Mouse (Mus musculus) c-Kit-positive CD71-positive TER-119-positive erythroid progenitor cells, embryonic 14.5 days (primary cell): ENCODE results near the gene Zfp3.

Experiments
- DNase-seq: peaks from one replicate; pipeline ENCODE4 v3.0.0-alpha.2; 2013; ENCODE audit warnings: low spot score

Gene Zfp3

DNA sequence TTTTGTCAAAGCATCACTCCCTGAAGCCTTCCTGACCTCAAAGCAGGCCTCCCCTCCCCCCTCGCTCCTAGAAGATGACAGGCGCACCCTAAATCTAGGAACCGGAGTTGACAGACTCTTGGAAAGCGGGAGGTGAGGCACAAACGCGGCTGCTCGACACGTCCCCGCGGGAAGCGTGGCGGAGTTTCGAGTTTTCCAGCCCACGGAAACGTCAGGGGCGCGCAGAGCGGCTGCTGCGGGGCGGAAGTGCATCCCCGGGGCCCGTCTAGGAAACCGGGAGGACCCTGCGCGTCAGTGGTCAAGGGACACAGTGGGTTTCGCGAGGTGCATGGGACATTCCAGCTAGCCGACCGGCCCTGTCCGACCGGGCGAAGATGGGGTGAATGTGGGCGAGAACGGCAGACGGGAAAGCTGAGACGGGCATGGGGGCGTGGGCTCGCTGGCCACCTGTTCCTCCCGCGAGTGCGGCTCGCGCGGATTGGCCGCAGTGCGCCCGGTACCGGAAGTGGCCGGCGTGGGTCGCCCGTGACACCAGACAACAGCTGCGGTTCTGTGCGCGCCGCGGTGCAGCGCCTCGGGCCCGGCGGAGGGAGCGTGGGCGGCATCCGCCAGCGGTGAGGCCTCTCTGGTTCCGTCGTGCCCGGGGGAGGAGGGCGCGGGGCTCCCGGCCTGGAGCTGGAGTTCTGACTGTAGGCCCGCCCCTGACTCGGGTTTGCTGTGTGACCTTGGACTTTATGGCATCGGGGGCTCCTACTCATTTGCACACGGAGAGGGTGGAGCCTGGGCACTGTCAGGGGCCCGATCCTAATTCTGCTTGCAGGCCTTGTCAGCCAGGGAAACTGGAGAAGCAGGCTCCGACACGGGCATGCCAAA is at the start of gene Zfp3:
Zfp3 (plus strand) TSS at position 274 of the 873 bp plus-strand sequence.
- peak; percentile 54 for DNase-seq

DNA sequence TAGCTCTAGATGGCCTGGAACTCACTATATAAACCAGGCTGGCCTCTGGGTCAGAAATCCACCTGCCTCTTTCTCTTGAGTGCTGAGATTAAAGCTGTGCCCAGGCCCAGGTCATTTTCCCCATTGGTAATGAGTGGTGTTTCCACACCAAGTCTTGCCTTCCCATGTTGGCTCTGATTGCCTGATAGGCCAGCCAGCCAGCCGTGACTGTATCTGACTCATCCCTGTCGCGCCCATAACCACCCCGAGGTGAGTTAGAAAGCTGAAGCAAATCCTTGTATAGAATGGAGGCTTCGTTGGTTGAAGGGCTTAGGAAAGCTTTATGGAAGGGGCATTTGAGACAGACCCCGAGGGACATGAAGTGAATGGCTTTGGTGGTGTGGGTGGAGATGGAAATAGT is 48.2 kb upstream of the Zfp3 start:
- DNase-seq: no peak

DNA sequence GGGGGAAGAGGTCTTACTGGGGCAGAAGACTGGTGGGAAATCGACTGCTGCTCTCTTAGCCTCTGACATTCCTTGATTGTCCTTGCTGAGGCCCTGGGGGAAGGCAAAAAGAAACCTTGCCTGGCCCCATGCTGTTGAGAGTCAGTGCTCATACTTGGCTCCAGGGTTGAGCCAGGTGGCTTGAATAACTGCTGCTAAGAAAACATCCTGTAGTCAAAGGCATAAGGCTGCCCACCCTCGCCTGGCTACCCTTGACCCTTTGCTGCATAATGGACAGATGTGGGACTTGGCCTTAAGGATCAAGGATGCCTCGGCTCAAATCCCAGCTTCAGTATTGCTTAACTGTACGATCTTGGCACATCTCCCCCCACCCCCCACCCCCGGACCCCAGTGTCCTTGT is 45.5 kb upstream of the Zfp3 start:
- no peak for DNase-seq

DNA sequence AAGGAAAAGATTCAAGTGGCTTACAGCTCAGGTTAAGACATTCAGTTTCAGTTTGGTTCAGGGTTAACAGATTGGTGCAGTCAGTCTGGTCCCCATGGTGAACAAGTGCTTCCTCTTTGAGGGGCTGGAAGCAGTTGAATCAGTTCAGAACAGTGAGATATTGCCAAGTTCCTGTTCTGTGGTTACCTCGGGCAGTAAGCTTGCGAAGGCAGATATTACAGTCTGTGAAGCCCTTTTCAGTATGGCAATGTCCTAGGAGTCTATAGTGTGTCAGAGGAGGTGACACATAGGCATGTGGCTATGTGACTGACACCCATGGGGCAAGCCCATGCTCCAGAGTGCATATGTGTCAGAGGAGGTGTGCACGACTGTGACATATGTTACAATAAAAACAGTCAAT is 43.4 kb upstream of the Zfp3 start:
- no peak for DNase-seq

DNA sequence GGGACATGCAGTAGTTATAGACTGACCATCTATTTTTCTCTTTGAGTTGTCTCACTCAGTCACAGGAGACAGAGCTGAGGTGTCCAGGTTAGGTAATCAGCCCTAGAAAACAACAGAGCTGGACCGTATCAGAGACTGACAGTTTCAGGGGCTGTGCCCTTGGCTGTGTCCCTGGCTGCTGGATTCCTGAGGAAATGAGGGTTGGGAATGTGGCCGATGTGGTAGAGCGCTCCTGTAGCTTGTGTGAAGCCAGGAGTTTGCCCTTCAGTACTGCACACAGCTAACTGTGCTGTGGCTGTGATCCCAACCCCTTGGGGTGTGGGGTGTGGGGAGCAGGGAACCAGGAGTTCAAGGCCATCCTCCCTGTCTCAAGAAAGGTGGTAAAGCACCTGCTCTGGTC is 42.9 kb upstream of the Zfp3 start:
- no peak for DNase-seq

DNA sequence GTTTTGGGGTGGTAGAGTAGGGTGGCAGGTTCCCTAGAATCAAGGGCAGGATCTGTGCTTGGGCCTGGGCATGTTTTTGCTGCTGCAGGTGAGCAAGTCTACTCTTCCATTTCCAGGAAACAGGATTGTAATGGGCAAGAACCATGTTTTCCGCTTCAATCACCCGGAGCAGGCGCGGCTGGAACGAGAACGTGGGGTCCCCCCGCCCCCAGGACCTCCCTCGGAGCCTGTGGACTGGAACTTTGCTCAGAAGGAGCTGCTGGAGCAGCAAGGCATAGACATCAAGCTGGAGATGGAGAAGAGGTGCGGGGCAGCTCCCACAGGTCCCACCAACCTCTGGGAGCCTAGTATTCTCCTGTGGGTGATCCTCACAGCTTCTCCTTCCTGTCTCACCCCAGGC is 39.3 kb upstream of the Zfp3 start:
- DNase-seq: no peak

DNA sequence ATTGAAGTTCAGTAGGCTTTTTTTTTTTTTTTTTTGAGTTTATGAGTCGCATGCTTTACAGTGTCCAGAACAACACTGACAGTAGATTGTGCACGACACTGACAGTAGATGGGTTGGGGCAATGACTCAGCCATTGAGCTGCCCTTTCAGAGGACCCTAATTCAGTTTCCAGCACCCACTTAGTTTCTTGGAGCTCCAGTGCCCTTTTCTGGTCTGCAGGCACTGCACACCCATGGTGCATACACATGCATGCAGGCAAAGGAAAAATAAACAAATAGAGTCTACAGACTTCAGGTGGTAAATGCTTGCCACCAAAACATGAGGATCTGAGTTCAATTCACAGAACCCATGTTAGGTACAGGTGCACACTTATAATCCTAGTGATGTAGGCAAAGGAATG is 37.4 kb upstream of the Zfp3 start:
- no peak for DNase-seq

DNA sequence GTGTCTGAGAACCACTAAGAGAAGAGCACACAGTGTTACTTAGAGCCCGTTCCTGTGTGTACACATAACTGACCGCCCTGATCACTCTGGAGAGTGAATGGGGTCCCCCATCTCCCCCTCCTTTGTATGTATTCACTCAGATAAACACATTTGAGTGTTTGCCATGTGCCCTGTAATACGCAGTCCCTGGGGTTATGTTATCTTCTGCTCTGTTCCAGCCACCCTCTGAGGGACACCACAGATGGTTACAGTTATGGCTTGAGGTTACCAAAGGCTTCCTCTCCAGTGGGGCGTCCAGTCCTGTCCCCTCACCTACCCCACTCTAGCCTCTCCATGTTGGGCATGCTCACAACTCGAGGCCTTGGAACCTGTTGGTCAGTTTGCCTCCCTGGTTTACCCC is 36.6 kb upstream of the Zfp3 start:
- no peak for DNase-seq

DNA sequence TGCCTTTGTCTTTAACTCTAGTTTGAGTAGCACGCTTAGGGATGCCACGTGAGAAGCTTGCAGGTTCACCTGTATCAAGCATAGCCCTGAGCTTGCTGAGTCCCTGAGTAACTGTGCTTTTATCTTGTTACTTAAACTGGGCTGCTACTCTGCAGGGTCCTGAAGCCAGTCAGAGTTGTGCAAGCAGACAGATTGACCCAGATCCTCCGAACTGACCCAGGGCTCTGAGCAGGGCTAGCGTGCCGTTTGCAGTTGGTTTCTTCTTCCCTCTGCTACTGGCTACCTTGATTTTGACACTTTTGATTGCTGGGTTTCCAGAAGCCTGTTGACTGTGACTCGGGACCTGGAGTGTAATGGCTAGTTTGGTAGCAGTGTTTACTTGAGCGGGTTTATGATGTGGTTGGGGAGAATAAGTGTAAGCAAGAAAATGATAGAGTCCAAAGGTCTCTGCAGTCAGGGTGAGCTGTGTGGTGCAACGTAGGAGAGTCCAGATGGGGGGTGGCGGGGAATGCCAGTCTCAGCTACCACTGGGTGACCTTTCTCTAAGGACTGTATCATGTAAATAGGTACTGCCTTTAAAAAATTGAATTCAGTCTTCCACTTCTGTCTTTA is 33.5 kb upstream of the Zfp3 start:
- no peak for DNase-seq

DNA sequence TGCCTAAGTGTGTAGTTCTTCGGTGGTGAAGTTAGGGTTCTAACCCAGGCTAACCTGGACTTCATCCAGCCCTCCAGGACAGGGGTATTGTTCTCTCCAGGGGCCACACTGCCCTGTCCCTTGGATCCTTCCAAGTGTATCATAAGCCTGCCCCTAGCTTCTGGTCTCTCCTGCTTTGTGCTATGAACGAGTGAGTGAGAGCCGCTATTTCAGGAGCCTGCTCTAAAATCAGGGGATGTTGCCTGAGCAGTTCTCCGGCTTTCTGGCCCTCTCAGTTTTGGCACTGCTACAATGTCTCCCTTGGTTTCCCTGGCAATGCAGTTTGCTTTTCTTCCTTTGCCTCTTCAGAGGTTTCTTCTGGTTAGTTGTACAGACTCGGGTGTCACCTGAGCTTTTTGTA is 32.8 kb upstream of the Zfp3 start:
- no peak for DNase-seq

DNA sequence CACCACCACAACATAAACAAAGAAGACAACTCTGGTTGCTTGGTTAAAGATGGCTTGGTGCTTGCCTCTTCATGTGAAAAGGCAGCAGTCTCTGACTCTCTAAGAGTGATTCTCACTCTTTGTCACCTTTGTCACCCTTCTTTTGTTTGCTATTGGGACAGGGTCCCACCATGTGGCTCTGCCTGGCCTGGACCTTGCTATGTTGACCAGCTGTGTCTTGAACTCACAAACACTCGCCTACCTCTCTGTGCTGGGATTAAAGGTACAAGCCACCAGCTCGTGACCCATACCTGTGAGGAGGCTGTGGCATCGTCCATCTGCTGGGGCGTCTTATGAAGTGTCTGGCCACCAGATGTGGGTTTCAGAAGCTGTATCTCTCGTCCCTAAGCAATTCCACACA is 30.8 kb upstream of the Zfp3 start:
- no peak for DNase-seq

DNA sequence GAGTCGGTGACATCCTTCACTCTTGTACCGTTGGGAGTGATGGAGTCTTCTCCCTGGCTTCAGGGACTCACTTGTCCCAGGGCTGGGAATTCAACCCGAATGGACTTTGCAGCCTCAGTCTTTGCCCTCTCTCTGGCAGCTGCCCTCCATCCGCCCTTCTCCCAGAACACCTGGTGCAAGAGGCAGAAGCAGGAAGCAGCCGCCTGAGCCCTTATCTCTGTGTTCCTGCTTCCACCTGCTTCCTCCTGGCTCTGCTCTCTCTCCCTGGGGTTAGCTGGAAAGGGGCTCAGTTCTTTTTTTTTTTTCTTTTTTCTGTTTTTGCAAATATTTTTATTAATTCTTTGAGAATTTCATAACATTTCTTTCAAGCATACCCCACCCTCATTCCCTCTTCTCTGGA is 26.3 kb upstream of the Zfp3 start:
- DNase-seq: no peak

DNA sequence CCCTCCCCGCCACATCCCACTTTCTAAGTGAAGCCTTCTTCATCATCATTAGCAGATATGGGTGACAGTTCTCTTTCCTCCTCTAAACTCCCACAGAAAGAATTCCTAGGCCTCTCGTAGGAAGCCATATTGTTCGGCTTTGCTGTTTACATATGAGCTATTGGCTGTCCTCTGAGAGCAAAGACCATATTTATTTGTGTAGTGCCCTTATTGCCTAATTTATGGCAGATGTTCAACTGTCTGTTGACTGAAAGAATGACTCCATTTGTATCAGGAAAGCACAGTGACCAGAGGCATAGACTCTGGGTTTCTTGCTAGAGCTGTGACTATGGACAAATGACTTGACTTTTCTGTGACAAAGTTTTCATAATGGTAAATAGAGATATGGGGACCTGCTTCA is 22.4 kb upstream of the Zfp3 start:
- no peak for DNase-seq

DNA sequence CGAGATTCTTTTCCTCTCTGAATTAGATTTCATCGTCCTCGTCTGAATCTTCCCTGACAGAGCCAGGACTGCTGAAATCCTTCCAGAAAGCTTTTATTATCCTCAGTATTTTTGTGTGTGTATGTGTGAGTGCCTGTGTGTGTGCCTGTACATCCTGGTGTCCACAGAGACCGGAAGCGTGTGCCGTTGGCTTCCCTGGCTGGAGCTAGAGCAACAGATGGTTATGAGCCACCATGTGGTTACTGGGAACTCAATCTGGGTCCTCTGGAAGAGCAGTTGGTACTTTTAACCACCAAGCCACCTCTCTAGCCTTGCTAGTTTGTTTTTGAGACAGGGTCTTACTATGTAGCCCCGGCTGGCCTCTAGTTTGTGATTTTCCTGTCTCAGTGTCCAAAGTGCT is 21.9 kb upstream of the Zfp3 start:
- DNase-seq: no peak

DNA sequence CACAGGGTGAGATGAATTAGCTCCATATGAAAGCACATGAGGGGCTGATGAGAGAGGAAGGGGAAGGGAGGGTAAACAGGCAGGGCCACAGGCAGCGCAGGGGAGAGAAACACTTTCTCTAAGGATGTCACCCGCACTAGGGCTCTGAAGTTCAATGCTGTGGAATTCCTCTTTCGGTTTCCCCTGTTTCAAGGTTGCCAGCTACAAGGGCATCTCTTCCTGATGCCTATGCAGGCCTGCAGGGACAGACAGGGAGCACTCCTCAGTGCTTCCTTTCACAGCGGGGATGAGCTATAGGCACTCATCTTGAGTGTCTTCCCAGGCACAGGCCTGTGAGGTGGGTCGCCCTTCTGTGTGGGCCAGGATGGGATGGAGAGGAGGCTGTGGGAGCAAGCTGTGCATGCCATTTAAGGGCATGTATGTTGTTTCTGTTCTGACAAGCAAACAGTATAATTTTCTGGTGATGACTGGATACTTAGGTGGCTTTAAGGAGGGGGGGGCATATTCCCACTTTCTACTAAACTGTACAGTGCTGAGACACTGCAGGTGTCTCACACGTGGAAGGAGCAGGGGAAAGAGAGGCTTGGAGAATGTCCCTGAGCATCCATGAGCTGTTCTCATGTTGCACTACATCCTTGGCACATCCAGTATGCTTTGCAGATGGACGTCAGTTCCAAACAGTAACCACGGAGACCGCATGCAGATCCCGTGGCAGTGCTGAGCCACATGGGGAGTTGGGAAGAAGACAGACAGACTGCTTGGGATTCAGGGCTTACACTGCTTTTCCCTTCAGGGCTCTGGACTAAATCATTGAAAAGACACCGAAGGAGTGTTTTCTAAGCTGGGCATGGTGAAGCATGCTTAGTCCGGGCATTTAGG is 21.2 kb upstream of the Zfp3 start:
- no peak for DNase-seq

DNA sequence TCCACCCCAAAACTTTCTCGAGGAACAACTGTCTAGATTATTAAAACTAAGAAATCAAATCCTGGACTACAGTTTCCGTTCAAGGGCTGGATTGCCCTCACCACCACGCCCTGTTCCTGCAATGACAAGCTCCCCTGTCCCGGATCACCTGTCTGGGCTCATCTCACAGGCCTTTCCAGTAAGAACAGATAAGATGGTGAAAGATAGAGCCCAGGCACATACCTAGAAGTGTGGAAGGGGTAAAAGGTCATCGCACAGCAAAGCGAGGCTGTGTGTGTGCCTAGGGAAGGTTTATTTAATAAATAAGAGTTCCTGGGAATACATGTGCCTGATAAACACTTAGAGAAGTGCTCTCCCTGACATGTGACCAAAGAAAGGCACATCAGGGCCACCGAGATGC is 18.4 kb upstream of the Zfp3 start:
- DNase-seq: no peak

DNA sequence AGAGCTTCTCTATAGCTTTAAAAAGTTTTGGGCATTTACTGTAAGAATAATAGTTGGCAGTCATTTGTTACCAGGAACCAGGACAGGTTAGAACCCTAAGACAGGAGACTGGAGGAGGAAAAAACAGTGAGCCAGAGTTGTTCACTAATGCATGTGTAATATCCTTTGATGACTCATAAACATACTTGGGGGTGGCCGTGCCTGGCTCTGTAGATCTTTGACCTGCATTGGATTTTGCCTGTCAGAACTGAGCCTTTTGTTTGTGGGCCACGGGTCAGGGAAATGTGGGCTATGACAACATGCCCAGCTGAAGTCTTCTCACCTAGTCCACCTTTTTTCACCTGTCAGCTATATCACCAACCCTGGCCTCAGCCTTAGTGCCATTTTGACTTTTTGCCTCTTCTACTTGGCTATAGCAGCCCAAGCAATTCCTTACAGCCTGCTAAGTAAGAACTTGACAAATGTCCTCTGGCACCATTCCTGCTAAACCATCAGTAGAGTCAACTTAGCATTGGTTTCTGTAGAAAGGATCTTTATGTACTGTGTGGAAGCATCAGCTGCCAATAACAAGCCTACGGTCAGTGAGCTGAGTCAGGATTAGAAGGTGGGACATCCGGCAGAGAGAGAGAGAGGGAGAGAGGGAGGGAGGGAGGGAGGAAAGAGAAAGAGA is 16.0 kb upstream of the Zfp3 start:
- no peak for DNase-seq

DNA sequence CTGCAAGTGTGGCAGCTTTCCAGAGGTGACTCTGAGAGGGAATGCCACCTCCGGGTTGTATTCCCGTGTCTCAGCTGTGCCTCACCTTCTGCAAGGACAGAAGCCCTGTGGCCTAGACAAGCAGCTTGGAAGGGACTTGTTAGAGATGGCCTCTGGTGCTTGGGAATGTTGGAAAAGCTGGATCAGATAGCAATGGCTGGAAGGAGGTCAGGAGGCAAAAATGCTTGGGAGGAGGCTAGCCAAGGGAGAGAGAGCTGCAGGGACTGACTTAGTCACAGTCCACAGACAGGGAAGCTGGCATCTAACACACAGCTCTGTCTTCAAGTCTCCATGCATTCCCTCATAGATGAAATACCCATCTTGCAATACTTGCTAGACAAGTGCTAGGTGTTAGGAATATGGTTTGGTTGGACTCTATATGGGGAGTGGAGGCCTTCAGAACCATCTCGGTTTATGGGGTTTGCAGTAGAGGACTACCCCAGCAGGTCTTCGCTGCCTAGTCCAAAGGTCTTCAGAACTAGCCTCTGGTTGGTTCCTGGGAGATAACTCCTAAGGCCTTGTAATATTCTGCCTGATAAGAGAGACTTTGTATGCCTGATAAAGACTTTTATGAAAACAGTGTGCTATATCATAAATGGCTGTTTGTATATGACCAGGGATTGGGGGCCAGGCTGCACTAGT is 11.5 kb upstream of the Zfp3 start:
- no peak for DNase-seq

DNA sequence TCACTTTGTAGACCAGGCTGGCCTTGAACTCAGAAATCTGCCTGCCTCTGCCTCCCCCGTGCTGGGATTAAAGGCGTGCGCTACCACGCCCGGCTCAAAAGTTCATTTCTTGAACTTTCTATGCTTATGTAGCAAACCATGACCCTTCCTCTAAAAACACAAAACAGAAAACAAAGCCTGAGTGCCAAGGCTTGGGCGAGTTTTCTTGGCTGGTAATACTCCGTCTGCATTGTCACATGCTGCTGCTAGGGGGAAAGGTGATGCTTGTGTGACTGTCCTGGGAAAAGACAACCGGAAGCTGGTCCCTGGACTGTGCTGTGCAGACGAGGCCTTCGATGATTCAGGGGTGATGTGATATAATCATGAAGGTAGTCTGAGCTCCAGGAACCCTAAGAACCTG is 10.9 kb upstream of the Zfp3 start:
- DNase-seq: no peak

DNA sequence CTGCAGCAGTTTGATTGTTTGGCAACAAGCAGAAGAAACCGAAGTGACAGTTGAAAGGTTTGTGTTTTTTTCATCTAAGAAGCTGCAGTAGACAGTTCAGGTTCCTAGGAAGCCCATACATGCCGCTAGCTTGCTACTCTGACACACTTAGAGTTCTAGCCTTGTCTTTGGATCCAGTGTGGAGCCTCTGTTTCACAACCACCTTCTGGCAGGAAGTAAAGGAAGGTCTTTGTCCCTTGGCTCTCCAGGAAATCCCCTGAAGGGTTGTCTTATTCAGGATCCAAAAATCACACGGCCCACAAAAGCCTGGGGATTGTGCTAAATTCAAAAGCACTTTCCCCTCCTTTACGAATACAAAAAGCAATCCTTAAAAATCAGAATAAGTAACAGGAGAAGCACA is 9.5 kb upstream of the Zfp3 start:
- DNase-seq: no peak

DNA sequence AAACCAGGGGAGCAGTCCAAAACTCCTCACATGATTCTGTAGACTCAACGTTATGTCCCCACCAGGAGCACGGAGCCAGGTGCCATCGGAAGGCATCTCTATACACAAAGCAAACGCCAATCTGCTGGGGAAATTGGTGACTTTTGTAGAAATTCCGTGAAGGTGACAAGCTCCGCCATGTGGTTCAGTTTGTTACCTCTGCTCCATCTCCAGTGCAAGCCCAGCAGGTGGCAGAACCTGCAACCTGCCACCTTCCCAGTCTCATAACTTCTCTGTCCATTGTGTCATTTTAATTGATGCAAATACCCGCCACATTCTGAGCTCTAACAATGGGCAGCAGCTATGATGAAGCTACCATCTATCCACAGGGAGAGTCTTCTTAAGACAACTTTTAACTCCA is 9.1 kb upstream of the Zfp3 start:
- DNase-seq: no peak

DNA sequence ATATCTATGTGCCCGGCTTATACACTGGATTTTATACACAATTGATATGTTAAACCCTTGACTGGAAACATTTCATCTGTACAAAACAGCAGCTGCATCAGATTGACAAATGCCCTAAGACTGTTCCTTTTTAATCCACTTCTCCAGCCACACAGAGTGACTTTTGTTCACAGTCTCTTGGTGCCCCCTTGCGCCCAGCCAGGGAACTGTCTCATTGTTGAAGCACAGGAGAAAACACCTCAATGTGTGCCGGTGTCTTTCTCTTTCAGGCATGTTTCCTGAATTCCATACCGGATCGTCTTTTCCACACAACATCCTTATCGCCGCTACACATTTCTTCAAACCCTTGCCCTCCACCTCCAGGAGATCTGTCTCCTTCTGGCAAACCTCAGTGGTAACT is 8.4 kb upstream of the Zfp3 start:
- DNase-seq: peak; percentile 73
